Mouse (Mus musculus): ENCODE measurements around the gene Moap1.

Gene Moap1

GRCm38 (mm10) chr12:102743589-102744574, at the start of gene Moap1, which contains the start of gene Tmem251:
Gene Moap1, minus strand, starts transcription at chr12:102743661.
Gene Tmem251, plus strand, starts transcription at chr12:102743762.
- no peak for DNase-seq (ENCODE audit: low spot score)

- no peak for DNase-seq (ENCODE audit: low spot score)
Observed at GRCm38 (mm10) chr12:102787927-102788326, 44.5 kb upstream of the Moap1 start.

- peak; percentile 13 for DNase-seq (ENCODE audit: low spot score)
Observed at GRCm38 (mm10) chr12:102785593-102785985, 42.1 kb upstream of the Moap1 start.

- no peak for DNase-seq (ENCODE audit: low spot score)
Observed at GRCm38 (mm10) chr12:102784899-102785592, 41.6 kb upstream of the Moap1 start.

DNA sequence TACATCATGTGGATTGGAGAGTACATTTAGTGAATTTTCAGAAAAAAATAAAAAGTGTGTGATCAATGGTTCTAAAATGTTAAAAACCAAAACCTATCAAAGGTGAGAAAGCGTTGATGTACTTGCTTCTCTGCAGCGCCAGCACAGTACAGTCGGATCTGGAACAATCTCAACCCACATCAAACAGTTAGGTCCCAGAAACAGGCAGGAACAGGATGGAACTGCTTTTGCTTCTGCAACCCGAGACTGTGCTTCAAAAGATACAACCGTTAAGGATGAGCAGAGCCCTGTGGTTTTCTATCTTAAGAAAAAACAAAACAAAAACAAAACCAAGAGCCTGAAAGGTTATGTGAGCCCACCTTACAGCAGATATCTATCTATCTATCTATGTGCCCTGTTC, 39.4 kb upstream of the Moap1 start:
- DNase-seq (ENCODE audit: low spot score) = no peak

- no peak for DNase-seq (ENCODE audit: low spot score)
Observed at GRCm38 (mm10) chr12:102779452-102779851, 36.0 kb upstream of the Moap1 start.

DNA sequence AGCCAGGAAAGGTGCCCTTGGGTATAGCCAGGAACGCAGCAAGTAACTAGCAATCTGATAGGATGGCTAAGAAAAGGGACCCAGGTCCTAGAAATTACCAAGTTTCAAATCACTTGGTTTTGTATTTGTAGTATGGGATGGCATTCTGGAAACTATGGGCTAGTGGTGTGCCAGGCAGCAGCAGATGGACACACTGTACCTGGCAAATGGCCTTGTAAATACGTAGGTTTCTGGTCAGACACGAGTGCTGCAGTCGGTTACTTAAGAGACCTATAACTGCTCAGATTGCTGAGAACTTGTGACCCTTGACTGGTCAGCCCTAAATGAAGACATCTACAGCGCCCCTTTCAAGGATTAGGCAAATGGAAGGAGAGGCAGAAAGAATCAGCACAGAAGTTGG, 34.7 kb upstream of the Moap1 start:
- DNase-seq (ENCODE audit: low spot score) = no peak

DNA sequence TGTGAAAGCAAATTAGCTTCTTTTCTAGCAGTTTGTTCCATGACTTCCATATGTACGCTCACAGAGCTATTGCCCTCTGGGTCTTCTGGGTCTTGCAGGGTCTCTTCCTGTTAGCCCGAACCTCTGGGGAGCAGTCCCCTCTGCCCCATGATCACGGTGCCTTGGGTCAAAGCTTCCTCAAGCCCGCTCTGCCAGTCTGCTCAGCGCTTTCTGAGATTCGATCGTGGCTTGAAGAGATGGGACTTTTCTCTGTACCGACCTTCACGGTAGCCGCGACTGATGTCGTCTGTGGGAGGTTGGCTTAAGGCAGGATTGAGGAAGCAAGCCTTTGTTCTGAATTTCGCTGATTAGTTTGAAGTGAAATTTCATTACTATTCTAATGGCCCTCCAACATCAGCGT, 32.6 kb upstream of the Moap1 start:
- no peak for DNase-seq (ENCODE audit: low spot score)

DNA sequence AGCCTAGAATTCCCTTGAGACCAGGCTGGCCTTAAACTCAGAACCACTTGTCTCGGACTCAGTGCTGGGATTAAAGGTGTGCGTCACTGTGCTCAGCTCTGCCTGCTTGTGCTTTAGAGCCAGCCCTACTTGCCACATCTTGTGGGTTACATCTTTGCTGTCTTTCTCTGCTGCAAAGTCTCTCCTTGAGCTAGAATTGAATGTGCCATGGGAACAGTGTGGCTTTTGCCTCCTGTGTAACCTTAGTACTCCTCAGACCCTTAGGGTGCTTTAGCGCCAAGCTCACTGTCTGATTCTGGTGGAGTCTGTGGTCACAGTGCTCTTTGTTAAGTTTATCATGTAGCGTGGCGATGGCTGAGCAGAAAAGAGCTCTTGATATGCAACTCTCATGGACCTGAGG, 29.2 kb upstream of the Moap1 start:
- no peak for DNase-seq (ENCODE audit: low spot score)

DNA sequence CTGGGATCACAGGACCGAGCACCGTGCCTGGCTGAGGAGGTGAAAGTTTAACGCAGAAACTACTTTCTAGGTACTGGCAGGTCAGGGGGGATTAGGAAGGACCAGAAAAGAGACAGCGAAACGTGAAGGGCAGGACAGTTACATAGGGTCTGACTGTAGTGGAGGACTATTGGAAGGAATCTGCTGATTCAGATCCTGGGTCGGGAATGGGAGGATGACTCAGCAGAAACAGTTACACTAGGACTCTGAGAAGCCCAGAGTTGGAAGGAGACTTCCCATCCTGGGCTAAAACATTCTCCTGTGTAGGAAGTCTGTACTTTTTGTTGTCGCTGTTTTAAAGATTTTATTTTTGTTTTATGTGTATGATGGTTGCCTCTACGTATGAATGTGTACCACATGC, 28.1 kb upstream of the Moap1 start:
- no peak for DNase-seq (ENCODE audit: low spot score)

GRCm38 (mm10) chr12:102769000-102769399, 25.5 kb upstream of the Moap1 start:
- no peak for DNase-seq (ENCODE audit: low spot score)

GRCm38 (mm10) chr12:102763696-102764095, 20.2 kb upstream of the Moap1 start:
- no peak for DNase-seq (ENCODE audit: low spot score)

- DNase-seq (ENCODE audit: low spot score) = no peak
Observed at GRCm38 (mm10) chr12:102761668-102762067, 18.2 kb upstream of the Moap1 start.

DNA sequence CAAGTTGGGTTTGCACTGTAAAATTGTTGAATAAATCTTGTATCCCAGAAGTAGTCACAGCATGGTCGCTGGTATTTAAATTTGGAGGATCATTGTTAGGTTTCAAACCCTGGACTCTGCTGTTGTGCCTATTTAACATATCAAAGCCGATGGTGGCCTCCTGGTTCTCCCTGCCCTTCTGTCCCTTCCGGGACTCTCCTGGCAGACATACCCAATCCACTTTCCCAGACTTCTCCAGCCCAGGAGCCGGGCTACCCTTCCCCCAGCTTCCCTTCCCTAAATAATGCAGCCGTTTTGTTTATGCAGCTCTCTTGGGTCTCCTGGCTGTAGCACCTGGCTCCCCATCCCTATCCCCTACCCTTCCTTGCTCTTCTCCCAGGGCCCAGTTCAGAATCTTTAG, 15.5 kb upstream of the Moap1 start:
- DNase-seq (ENCODE audit: low spot score) = no peak

DNA sequence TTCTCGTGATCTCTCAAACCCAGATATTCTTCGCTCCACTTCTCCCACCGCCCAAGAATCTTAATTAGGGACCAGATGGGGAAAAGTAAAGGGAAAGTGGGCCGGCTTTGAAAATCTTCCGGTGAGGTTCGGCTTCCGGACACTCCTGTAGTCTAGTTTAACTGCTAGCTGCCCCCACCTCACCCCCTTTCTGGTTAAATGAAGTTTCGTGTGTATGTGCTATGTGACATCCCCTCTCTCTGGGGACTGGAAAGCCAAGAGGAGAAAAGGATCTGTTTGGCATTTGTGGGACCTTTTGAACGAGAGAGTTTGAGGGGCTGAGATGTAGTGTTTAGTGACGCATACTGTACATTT, 14.9 kb upstream of the Moap1 start, which contains the start of gene Gm20604:
TSS of gene Gm20604 (minus strand) at position 270 of the 354 bp plus-strand sequence.
- DNase-seq (ENCODE audit: low spot score) = no peak

- DNase-seq (ENCODE audit: low spot score) = peak; percentile 83
Observed at GRCm38 (mm10) chr12:102757689-102758402, 14.4 kb upstream of the Moap1 start, which contains the start of the genes Gm28051, Gon7 and Ubr7. Gene Gm28051, minus strand, starts transcription at chr12:102757765. Gene Gon7, minus strand, starts transcription at chr12:102757803. Gene Ubr7, plus strand, starts transcription at chr12:102757967.

- DNase-seq (ENCODE audit: low spot score) = no peak
Observed at GRCm38 (mm10) chr12:102757055-102757688, 13.7 kb upstream of the Moap1 start.

GRCm38 (mm10) chr12:102756304-102756703, 12.8 kb upstream of the Moap1 start:
- DNase-seq (ENCODE audit: low spot score) = no peak

- no peak for DNase-seq (ENCODE audit: low spot score)
Observed at GRCm38 (mm10) chr12:102748256-102748655, 4.8 kb upstream of the Moap1 start.

DNA sequence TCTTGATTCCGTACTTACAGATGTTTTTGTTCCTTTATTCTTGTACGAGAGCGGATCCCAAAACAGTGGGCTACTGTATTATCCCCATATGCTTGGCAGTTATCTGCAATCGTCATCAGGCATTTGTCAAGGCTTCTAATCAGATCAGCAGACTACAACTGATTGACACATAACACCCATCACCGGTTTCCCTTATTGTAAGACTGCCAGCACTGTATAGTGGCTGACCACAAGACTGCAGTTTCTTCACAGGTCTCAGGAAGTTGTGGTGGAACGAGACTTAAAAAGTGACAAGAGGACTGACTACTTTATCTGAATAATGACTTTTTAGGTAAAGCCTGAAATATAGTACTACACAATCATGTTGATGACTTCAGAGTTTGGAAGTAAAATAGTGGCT, 1.4 kb upstream of the Moap1 start:
- no peak for DNase-seq (ENCODE audit: low spot score)

DNA sequence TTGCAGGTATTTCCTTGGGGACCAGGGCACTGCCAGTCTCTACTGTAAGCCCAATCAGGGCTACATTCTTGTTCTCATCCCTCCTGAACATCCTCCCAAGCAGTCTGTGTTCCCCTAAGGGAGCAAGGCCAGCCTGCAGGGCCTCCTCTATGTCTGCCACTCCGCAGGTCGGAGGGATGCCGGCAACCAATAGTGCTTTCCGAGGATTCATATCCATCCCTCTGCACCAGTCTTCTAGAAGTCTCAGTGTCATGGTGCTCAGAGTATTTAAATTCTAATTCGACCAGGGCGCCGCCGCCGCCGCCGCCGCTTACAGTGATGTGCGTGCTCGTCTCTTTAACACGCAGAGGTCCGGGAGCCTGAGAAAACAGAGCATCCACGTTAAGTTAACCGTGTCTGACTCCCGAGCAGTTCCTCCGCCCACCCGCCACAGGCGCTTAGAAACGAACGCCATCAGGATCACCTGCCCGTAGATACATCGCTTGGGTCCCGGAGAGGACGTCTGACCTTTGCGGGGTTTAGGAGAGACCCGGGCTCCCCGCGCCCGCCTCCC, 349 bp downstream of the Moap1 start:
- DNase-seq (ENCODE audit: low spot score) = no peak

Measured in layer of hippocampus, adult 9-10 months (tissue).